In the genomic region with DNA sequence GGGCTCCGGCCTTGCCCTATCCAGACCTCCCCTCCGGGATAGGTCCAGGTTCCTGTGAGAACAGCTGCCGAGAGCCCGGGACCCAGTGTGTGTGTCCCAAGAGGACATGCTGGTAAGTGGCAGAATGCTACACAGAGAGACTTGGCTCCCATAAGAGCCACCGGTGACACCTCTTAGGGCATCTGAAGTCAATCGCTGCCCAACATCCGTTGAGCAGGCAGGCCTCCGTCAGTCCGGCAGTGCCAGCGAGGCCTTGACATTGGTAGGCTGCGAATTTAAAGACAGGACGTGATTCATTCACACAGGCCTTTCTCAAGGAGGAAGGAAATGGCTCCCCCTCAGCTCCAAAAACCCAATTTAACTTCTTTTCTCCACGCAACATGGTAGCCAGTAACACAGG, we compare ENCODE assay signal across 9 mouse cellular contexts. TPM values are rescaled to one million over a fixed set of nuclear protein-coding genes. Genes with fewer than 3 reads are reported as not detected.
DNase-seq lines count a peak whose midpoint lies in the region; ATAC-seq lines count a peak whose summit lies in the region.
"Had no signal": no experiment of that assay in that cellular context is flagged by ENCODE, and none has a peak within 500 bp of the region (broad histone marks: within the 10 kb centered on the region; RNA-seq: fewer than 3 reads in every experiment).

No protein-coding gene starts in this region.

- H3K4me3 ChIP-seq in lung, embryonic 15.5 days, result no peak overlapping the region
- H3K4me3 ChIP-seq in heart, embryonic 13.5 days, result no peak overlapping the region
- no peak overlapping the region for H3K4me3 ChIP-seq in limb, embryonic 12.5 days (replicated peaks)
- H3K4me3 ChIP-seq in stomach, embryonic 15.5 days (replicated peaks), result no peak overlapping the region

- peak overlapping the region; percentile 27; the same call in 1 of the 2 replicates for H3K4me2 ChIP-seq in lung, embryonic 15.5 days
- H3K4me2 ChIP-seq in heart, embryonic 13.5 days, result no peak overlapping the region
- H3K4me2 ChIP-seq in limb, embryonic 12.5 days, result no peak overlapping the region
- 0 out of 2 replicates have a peak overlapping the region, but pooled peaks have one; percentile 5 for H3K4me2 ChIP-seq in stomach, embryonic 15.5 days

- no peaks in the 10 kb centered on the region for H3K36me3 ChIP-seq in lung, embryonic 15.5 days
- H3K36me3 ChIP-seq in heart, embryonic 13.5 days, result no peaks in the 10 kb centered on the region
- no peaks in the 10 kb centered on the region for H3K36me3 ChIP-seq in limb, embryonic 12.5 days
- no peaks in the 10 kb centered on the region for H3K36me3 ChIP-seq in stomach, embryonic 15.5 days

- H3K9ac ChIP-seq in lung, embryonic 15.5 days, result no peak overlapping the region
- H3K9ac ChIP-seq in heart, embryonic 13.5 days, result no peak overlapping the region
- H3K9ac ChIP-seq in limb, embryonic 12.5 days (replicated peaks), result no peak overlapping the region
- no peak overlapping the region for H3K9ac ChIP-seq in stomach, embryonic 15.5 days

- no peaks in the 10 kb centered on the region for H3K27me3 ChIP-seq in lung, embryonic 15.5 days
- no peaks in the 10 kb centered on the region for H3K27me3 ChIP-seq in heart, embryonic 13.5 days (replicated peaks)
- no peaks in the 10 kb centered on the region for H3K27me3 ChIP-seq in limb, embryonic 12.5 days
- no peaks in the 10 kb centered on the region for H3K27me3 ChIP-seq in stomach, embryonic 15.5 days (replicated peaks)

- ATAC-seq in lung, embryonic 15.5 days (ENCODE audit: borderline replicate concordance, extremely low read depth, low FRiP score, low TSS enrichment), result no peak
- ATAC-seq in heart, embryonic 13.5 days (ENCODE audit: extremely low read depth, insufficient number of reproducible peaks, low FRiP score, low TSS enrichment), result no peak
- no peak for ATAC-seq in limb, embryonic 12.5 days (ENCODE audit: insufficient number of reproducible peaks, insufficient read depth, low FRiP score, low TSS enrichment, low read depth)
- ATAC-seq in stomach, embryonic 15.5 days (ENCODE audit: insufficient read depth, low FRiP score, low read depth), result no peak

- no peak for DNase-seq in lung, adult 18-20 months
- no peak for DNase-seq in ovary, postnatal 10 days (ENCODE audit: low spot score)
- no peak for DNase-seq in left cerebral cortex, adult 9 months (ENCODE audit: low spot score in 2 of 2)
- no peak for DNase-seq in retina, embryonic 14.5 days (ENCODE audit: low spot score)
- DNase-seq: gastrocnemius, postnatal 10 days had no signal

- H3K9me3 ChIP-seq in lung, embryonic 15.5 days, result no peaks in the 10 kb centered on the region
- no peaks in the 10 kb centered on the region for H3K9me3 ChIP-seq in heart, embryonic 13.5 days
- no peaks in the 10 kb centered on the region for H3K9me3 ChIP-seq in limb, embryonic 12.5 days
- no peaks in the 10 kb centered on the region for H3K9me3 ChIP-seq in stomach, embryonic 15.5 days

- WGBS in lung, embryonic 15.5 days, result 76% methylated on average over 13 of the region's 13 CpGs
- WGBS in heart, embryonic 13.5 days, result 73% methylated on average over 13 of the region's 13 CpGs
- 88% methylated on average over 13 of the region's 13 CpGs for WGBS in limb, embryonic 12.5 days
- 82% methylated on average over 13 of the region's 13 CpGs for WGBS in stomach, embryonic 15.5 days

- peaks cover 47% of the 10 kb centered on the region for H3K4me1 ChIP-seq in lung, embryonic 15.5 days
- H3K4me1 ChIP-seq in heart, embryonic 13.5 days, result peaks cover 58% of the 10 kb centered on the region
- H3K4me1 ChIP-seq in limb, embryonic 12.5 days (replicated peaks), result peaks cover 7% of the 10 kb centered on the region; the same call in 1 of the 2 replicates
- peaks cover 50% of the 10 kb centered on the region for H3K4me1 ChIP-seq in stomach, embryonic 15.5 days

- H3K27ac ChIP-seq in lung, embryonic 15.5 days, result peak overlapping the region; percentile 92
- H3K27ac ChIP-seq in heart, embryonic 13.5 days (replicated peaks), result peak overlapping the region; percentile 89
- H3K27ac ChIP-seq in limb, embryonic 12.5 days, result 0 out of 2 replicates have a peak overlapping the region, but pooled peaks have one; percentile 26
- peak overlapping the region; percentile 89 for H3K27ac ChIP-seq in stomach, embryonic 15.5 days

RNA-seq across cellular contexts. Expression of a gene that starts 11.1 kb away (rescaled TPM):
- polyA plus RNA-seq in lung, embryonic 15.5 days (2015; fragmentation: Nextera tagmentation; extraction: Ambion mirVana), result 10.8 and 11.9 TPM in 2 replicates
- polyA plus RNA-seq in heart, embryonic 13.5 days (2015; fragmentation: Nextera tagmentation; extraction: Ambion mirVana), result 14.4 and 14.8 TPM in 2 replicates
- 3.2 and 4.9 TPM in 2 replicates for polyA plus RNA-seq in limb, embryonic 12.5 days (2016; fragmentation: Nextera tagmentation; extraction: Ambion mirVana)
- polyA plus RNA-seq in stomach, embryonic 15.5 days (2015; fragmentation: Nextera tagmentation; extraction: Ambion mirVana), result 12.6 and 15.2 TPM in 2 replicates

RNA-seq across cellular contexts. Expression of a gene that starts 16.8 kb away (rescaled TPM):
- not detected in 2 replicates for polyA plus RNA-seq in lung, embryonic 15.5 days (2015; fragmentation: Nextera tagmentation; extraction: Ambion mirVana)
- not detected in 2 replicates for polyA plus RNA-seq in heart, embryonic 13.5 days (2015; fragmentation: Nextera tagmentation; extraction: Ambion mirVana)
- polyA plus RNA-seq in limb, embryonic 12.5 days (2016; fragmentation: Nextera tagmentation; extraction: Ambion mirVana), result not detected in 2 replicates
- polyA plus RNA-seq in stomach, embryonic 15.5 days (2015; fragmentation: Nextera tagmentation; extraction: Ambion mirVana), result 0.48 and 0.57 TPM in 2 replicates

Comparison
In these comparisons a context has a peak if more than half of its experiments do, and no peak if none do; other contexts are left out.
1. H3K27ac ChIP-seq: peak in every context shown above with its lines; median percentile 92 in lung, embryonic 15.5 days; 89 in heart, embryonic 13.5 days; 89 in stomach, embryonic 15.5 days; 26 in limb, embryonic 12.5 days.
2. H3K4me2 ChIP-seq: peak in lung, embryonic 15.5 days (single experiment) and stomach, embryonic 15.5 days (single experiment); none in heart, embryonic 13.5 days (single experiment) and limb, embryonic 12.5 days (single experiment).